Mouse (Mus musculus) liver, embryonic 14.5 days (tissue): Measurements from ENCODE around the gene Gpr179. TPM values are rescaled to one million over a fixed set of nuclear protein-coding genes. Genes with fewer than 3 reads are reported as not detected.

ENCODE experiments used
- ATAC-seq: fragments of 200-750 bp; cut with Nextera tagmentation; 2 replicates; pipeline ENCODE4 v1.8.0; 2017; ENCODE audit warnings: moderate number of reproducible peaks, mild to moderate bottlenecking, moderate library complexity; ENCODE audit not compliant: insufficient read depth
- DNase-seq, 3 experiments: peaks; one replicate each; pipeline ENCODE4 v3.0.0-alpha.2; 2012 to 2013; ENCODE audit warnings: low read depth in 3 of 3, low spot score in 3 of 3
- H3K27ac ChIP-seq: fragments of 300-500 bp; sonication (generic); 2 replicates; pipeline ENCODE4 v1.5.1; 2014; ENCODE audit warnings: moderate library complexity, mild to moderate bottlenecking, control low read depth, inconsistent platforms
- H3K27me3 ChIP-seq: fragments of 300-500 bp; sonication (generic); 2 replicates; pipeline ENCODE4 v1.6.1; 2014; ENCODE audit warnings: mild to moderate bottlenecking, low read length, moderate library complexity; ENCODE audit not compliant: control insufficient read depth, insufficient read depth
- H3K36me3 ChIP-seq: fragments of 300-500 bp; sonication (generic); replicated peaks from 2 replicates; pipeline ENCODE4 v1.6.1; 2014; ENCODE audit warnings: low read depth; ENCODE audit not compliant: control insufficient read depth, insufficient read depth
- H3K4me1 ChIP-seq, 2 experiments: fragments of 200-500 bp in 1 of 2; fragments of 300-500 bp in 1 of 2; sonication (generic) in 1 of 2; replicated peaks; 2 replicates each; pipeline ENCODE4 v1.6.1; 2012 to 2014; ENCODE audit warnings: antibody characterized with exemption in 1 of 2, inconsistent platforms in 1 of 2, low read length in 1 of 2; ENCODE audit not compliant: control insufficient read depth in 2 of 2, insufficient read depth in 2 of 2
- H3K4me2 ChIP-seq: fragments of 300-500 bp; sonication (generic); 2 replicates; pipeline ENCODE4 v1.6.1; 2014; ENCODE audit warnings: low read depth, mild to moderate bottlenecking, control low read depth, moderate library complexity
- H3K4me3 ChIP-seq, 2 experiments: fragments of 200-500 bp in 1 of 2; fragments of 300-500 bp in 1 of 2; sonication (generic) in 1 of 2; 2 replicates each; pipeline ENCODE4 v1.5.1; 2012 to 2014; ENCODE audit warnings: low read depth in 2 of 2, low read length in 2 of 2, mild to moderate bottlenecking in 2 of 2, control low read depth in 1 of 2, inconsistent platforms in 1 of 2, moderate library complexity in 1 of 2; ENCODE audit not compliant: insufficient read depth in 1 of 2
- H3K9ac ChIP-seq: fragments of 300-500 bp; sonication (generic); replicated peaks from 2 replicates; pipeline ENCODE4 v1.6.1; 2014; ENCODE audit warnings: mild to moderate bottlenecking, control low read depth, moderate library complexity
- H3K9me3 ChIP-seq: fragments of 300-500 bp; sonication (generic); 2 replicates; pipeline ENCODE4 v1.6.1; 2016; ENCODE audit warnings: low read length, mixed read lengths; ENCODE audit not compliant: control insufficient read depth
- CTCF ChIP-seq: IDR thresholded peaks from 2 replicates; pipeline ENCODE4 v1.5.1; 2016; ENCODE audit warnings: antibody characterized with exemption, low read depth, control low read depth
- EP300 ChIP-seq: IDR thresholded peaks from 2 replicates; pipeline ENCODE4 v1.6.1; 2016; ENCODE audit warnings: antibody characterized with exemption, low read depth
- WGBS: fragments of 180-500 bp; shearing (Covaris S2); extraction: QIAGEN DNeasy Blood & Tissue Kit; methylation state at CpG from one replicate; pipeline ENCODE4 v1.1.7; 2014; ENCODE audit not compliant: insufficient replicate concordance; 5-methylcytosine and 5-hydroxymethylcytosine counted together
- polyA plus RNA-seq, 2 experiments: library from polyadenylated mRNA; depleted of rRNA in 1 of 2; stranded (reverse) in 1 of 2; unstranded in 1 of 2; fragments of >200 nt; fragmentation: Nextera tagmentation in 1 of 2; extraction: Ambion mirVana in 1 of 2; gene quantifications; 2 replicates each; pipeline versions ENCODE4 v1.2.1 to v1.2.3; 2012 to 2014

The Gpr179 gene
- polyA plus RNA-seq, 2 experiments = 0.01 TPM; not detected in 1

GRCm38 (mm10) chr11:97292731-97293130 is 59.1 kb downstream of the Gpr179 start:
- Histone ChIP-seq H3K4me3 (no peak overlapping the region), H3K27me3 (no peaks in the 10 kb centered on the region), H3K4me1 (no peaks in the 10 kb centered on the region), H3K9ac (no peak overlapping the region), H3K4me2 (no peak overlapping the region), H3K36me3 (no peaks in the 10 kb centered on the region), H3K9me3 (no peaks in the 10 kb centered on the region), H3K27ac (no peak overlapping the region)
- TF ChIP-seq CTCF = no peak
- no peak for TF ChIP-seq EP300
- 65% methylated on average over 1 of the region's 1 CpGs for WGBS
- no peak for ATAC-seq
- no peak for DNase-seq

- Histone ChIP-seq H3K9ac (no peak overlapping the region), H3K4me2 (no peak overlapping the region), H3K36me3 (no peaks in the 10 kb centered on the region), H3K4me3 (no peak overlapping the region), H3K27ac (no peak overlapping the region), H3K4me1 (no peaks in the 10 kb centered on the region), H3K27me3 (no peaks in the 10 kb centered on the region), H3K9me3 (no peaks in the 10 kb centered on the region)
- ATAC-seq = no peak
- TF ChIP-seq EP300 = no peak
- no peak for TF ChIP-seq CTCF
- WGBS = 48% methylated on average over 12 of the region's 12 CpGs
- DNase-seq = no peak
These were observed 62.3 kb downstream of the Gpr179 start for GRCm38 (mm10) chr11:97289276-97290230.

GRCm38 (mm10) chr11:97287643-97288042 is 64.2 kb downstream of the Gpr179 start:
- Histone ChIP-seq H3K9ac (no peak overlapping the region), H3K9me3 (no peaks in the 10 kb centered on the region), H3K36me3 (no peaks in the 10 kb centered on the region), H3K27me3 (no peaks in the 10 kb centered on the region), H3K4me2 (no peak overlapping the region), H3K4me1 (no peaks in the 10 kb centered on the region), H3K4me3 (no peak overlapping the region), H3K27ac (no peak overlapping the region)
- no peak for TF ChIP-seq EP300
- TF ChIP-seq CTCF = no peak
- ATAC-seq = no peak
- DNase-seq = no peak

GRCm38 (mm10) chr11:97286973-97287372 is 64.9 kb downstream of the Gpr179 start:
- Histone ChIP-seq H3K27ac (no peak overlapping the region), H3K27me3 (no peaks in the 10 kb centered on the region), H3K9me3 (no peaks in the 10 kb centered on the region), H3K4me1 (no peaks in the 10 kb centered on the region), H3K9ac (no peak overlapping the region), H3K4me2 (no peak overlapping the region), H3K4me3 (no peak overlapping the region), H3K36me3 (no peaks in the 10 kb centered on the region)
- TF ChIP-seq CTCF (no peak), EP300 (no peak)
- no peak for DNase-seq
- WGBS = 46% methylated on average over 6 of the region's 6 CpGs
- no peak for ATAC-seq

GRCm38 (mm10) chr11:97285852-97286775 is 65.8 kb downstream of the Gpr179 start:
- no peaks in the 10 kb centered on the region for H3K4me1 ChIP-seq
- WGBS = 54% methylated on average over 9 of the region's 9 CpGs
- no peaks in the 10 kb centered on the region for H3K27me3 ChIP-seq
- no peak overlapping the region for H3K27ac ChIP-seq
- DNase-seq (no peak), ATAC-seq (no peak)
- TF ChIP-seq EP300 (no peak), CTCF (no peak)
- H3K9ac ChIP-seq = no peak overlapping the region
- no peaks in the 10 kb centered on the region for H3K9me3 ChIP-seq
- H3K4me3 ChIP-seq = no peak overlapping the region
- no peaks in the 10 kb centered on the region for H3K36me3 ChIP-seq
- H3K4me2 ChIP-seq = no peak overlapping the region
